Mouse (Mus musculus) limb, embryonic 10.5 days (tissue): ENCODE results near the gene Golga4. TPM values are rescaled to one million over a fixed set of nuclear protein-coding genes. Genes with fewer than 3 reads are reported as not detected.
A peak's percentile ranks its signal among the peaks of the same experiment; 100 is the strongest.

Source experiments
- DNase-seq: peaks from one replicate; pipeline ENCODE4 v3.0.0-alpha.2; 2017; ENCODE audit warnings: low spot score
- H3K27ac ChIP-seq: fragments of 300-500 bp; sonication (generic); 2 replicates; pipeline ENCODE4 v1.5.1; 2016; ENCODE audit warnings: mild to moderate bottlenecking
- H3K27me3 ChIP-seq: fragments of 300-500 bp; sonication (generic); 2 replicates; pipeline ENCODE4 v1.6.1; 2016; ENCODE audit warnings: low read depth, mild to moderate bottlenecking; ENCODE audit not compliant: poor library complexity, severe bottlenecking
- H3K36me3 ChIP-seq: fragments of 300-500 bp; sonication (generic); 2 replicates; pipeline ENCODE4 v1.6.1; 2016; ENCODE audit warnings: mild to moderate bottlenecking, moderate library complexity
- H3K4me1 ChIP-seq: fragments of 300-500 bp; sonication (generic); 2 replicates; pipeline ENCODE4 v1.6.1; 2016
- H3K4me3 ChIP-seq: fragments of 300-500 bp; sonication (generic); 2 replicates; pipeline ENCODE4 v1.5.1; 2016; ENCODE audit warnings: mild to moderate bottlenecking, moderate library complexity
- H3K9me3 ChIP-seq: fragments of 300-500 bp; sonication (generic); replicated peaks from 2 replicates; pipeline ENCODE4 v1.6.1; 2016; ENCODE audit warnings: mild to moderate bottlenecking
- WGBS: fragments of 180-500 bp; shearing (Covaris S2); methylation state at CpG from one replicate; pipeline ENCODE4 v1.1.7; 2016; 5-methylcytosine and 5-hydroxymethylcytosine counted together
- polyA plus RNA-seq: library from polyadenylated mRNA; unstranded; fragments of >200 nt; fragmentation: Nextera tagmentation; extraction: Ambion mirVana; gene quantifications from 2 replicates; pipeline ENCODE4 v1.2.1, GENCODE M21; 2016

Golga4 gene
- 36.8 and 49.6 TPM in 2 replicates for polyA plus RNA-seq

DNA sequence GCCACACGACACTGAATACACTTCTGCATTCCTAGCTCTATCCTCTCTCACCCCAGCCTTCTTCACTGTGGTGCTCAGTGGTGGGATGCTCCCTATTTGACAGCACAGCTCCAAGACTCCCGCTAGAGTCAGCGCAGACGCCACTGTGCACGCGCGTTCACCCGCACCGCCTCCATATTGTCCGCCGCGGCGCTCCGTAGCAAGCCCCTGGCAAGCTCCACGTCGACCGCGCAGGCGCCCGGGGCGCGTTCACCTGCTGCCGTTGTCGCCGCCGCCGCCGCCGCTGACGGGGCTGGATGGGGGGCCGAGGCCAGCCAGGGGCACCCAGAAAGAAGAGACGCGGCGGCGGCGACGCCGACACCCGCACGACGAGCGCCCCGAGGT is at the start of gene Golga4:
Gene Golga4, plus strand, starts transcription at position 248 of the 384 bp plus-strand sequence.
- H3K4me3 ChIP-seq, result peak within 1 kb of the TSS; percentile 97
- peaks cover 5% of the 10 kb centered on the region for H3K36me3 ChIP-seq
- H3K4me1 ChIP-seq, result peaks cover 32% of the 10 kb centered on the region
- H3K27me3 ChIP-seq, result no peaks in the 10 kb centered on the region
- H3K27ac ChIP-seq, result peak within 1 kb of the TSS; percentile 93
- peak; percentile 92 for DNase-seq
- WGBS, result under 1% methylated on average over 43 of the region's 43 CpGs
- H3K9me3 ChIP-seq, result no peaks in the 10 kb centered on the region

DNA sequence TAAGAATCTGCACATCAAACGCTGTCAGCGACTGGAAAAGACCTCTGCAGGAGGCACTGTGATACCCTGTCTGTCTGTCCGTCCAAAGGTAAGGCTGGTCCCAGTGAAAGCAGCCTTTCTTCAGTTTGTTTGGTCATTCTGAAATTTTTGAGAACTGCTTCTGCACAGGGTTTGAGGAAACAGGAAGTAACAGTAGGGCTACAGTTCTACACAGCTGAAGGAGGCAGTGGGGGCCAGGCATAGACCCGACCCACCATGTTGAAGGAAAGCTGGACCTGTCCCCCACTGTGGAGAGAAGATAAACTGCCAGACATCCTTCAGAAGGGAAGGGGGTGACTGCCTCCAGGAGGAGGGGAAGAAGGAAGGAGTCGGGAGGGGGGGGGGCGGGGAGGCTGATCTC is 49.7 kb upstream of the Golga4 start:
- no peak for DNase-seq
- H3K4me3 ChIP-seq, result no peak overlapping the region
- 40% methylated on average over 6 of the region's 6 CpGs for WGBS

DNA sequence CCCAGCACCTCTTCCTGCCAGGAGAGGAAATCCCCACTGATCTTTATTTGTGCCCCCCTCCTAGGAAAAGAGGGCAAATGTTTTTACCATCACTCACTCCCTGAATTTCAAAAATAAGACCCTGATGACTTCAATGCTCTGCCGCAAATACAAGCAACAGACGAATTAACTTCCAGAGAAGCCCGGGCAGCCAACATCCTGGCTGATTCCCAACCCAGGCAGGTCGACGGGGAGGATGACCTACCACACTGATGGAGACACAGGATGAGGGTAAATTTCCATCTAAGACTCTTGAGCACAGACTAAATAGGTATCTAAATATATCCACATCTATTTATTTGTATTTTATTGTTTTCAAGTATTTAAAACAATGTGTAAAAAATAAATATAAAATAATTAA is 48.0 kb upstream of the Golga4 start:
- peaks cover 8% of the 10 kb centered on the region; the same call in 1 of the 2 replicates for H3K27me3 ChIP-seq
- peaks cover 2% of the 10 kb centered on the region; the same call in 1 of the 2 replicates for H3K4me1 ChIP-seq
- H3K36me3 ChIP-seq, result no peaks in the 10 kb centered on the region
- no peak for DNase-seq
- no peak overlapping the region for H3K27ac ChIP-seq
- 6% methylated on average over 5 of the region's 5 CpGs for WGBS
- H3K9me3 ChIP-seq, result no peaks in the 10 kb centered on the region
- no peak overlapping the region for H3K4me3 ChIP-seq

More for the DNA sequence above, 49.7 kb upstream of the Golga4 start:
- Histone ChIP-seq H3K27me3 (0 out of 2 replicates have a peak, but pooled peaks cover 8% of the 10 kb centered on the region), H3K4me1 (peaks cover 2% of the 10 kb centered on the region; the same call in 1 of the 2 replicates), H3K36me3 (no peaks in the 10 kb centered on the region), H3K9me3 (no peaks in the 10 kb centered on the region), H3K27ac (no peak overlapping the region)

DNA sequence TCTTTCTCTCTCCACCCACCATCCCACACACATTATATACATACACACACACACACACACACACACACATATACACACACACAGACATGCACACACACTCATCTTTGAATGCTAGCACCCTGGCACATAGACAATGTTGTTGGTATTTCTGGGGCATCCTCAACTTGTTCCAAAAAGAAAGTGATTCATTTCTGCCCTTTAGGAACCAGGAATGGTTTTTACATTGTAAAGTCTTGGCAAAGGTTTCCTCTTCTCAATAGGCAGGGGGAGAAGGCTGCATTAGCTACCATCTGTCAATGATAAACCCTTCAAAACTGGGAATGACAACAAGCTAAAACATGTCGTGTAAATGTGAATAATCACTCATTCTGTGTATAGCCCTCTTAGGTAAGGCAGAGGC is 42.0 kb upstream of the Golga4 start:
- H3K9me3 ChIP-seq, result no peaks in the 10 kb centered on the region
- H3K36me3 ChIP-seq, result no peaks in the 10 kb centered on the region
- 85% methylated on average over 1 of the region's 1 CpGs for WGBS
- peaks cover 7% of the 10 kb centered on the region for H3K4me1 ChIP-seq
- peaks cover 32% of the 10 kb centered on the region for H3K27me3 ChIP-seq
- H3K4me3 ChIP-seq, result no peak overlapping the region
- no peak overlapping the region for H3K27ac ChIP-seq
- DNase-seq, result no peak

DNA sequence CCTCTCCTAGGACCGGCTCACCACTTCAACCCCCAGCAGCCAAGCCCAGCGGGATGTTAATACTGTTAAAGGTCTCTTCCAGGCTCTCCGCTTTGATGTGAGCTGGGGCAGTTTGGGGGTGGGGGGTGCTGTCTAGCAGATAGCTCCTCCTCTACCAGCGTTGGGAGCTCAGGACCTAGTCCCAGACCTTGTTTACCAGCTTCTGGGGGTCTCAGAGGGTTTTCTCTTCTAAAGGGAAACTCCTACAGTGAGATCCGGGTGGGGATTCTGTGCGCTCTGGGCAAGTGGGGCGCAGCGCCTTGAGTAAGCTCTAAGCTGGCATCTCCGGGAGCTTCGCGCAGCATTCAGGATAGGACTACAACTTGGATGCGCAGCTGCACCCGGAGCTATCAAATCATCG is 37.8 kb upstream of the Golga4 start:
- Histone ChIP-seq H3K9me3 (no peaks in the 10 kb centered on the region), H3K27ac (no peak overlapping the region), H3K36me3 (no peaks in the 10 kb centered on the region), H3K4me1 (peaks cover 19% of the 10 kb centered on the region), H3K4me3 (no peak overlapping the region), H3K27me3 (peaks cover 75% of the 10 kb centered on the region)
- DNase-seq, result no peak
- WGBS, result 2% methylated on average over 14 of the region's 14 CpGs

DNA sequence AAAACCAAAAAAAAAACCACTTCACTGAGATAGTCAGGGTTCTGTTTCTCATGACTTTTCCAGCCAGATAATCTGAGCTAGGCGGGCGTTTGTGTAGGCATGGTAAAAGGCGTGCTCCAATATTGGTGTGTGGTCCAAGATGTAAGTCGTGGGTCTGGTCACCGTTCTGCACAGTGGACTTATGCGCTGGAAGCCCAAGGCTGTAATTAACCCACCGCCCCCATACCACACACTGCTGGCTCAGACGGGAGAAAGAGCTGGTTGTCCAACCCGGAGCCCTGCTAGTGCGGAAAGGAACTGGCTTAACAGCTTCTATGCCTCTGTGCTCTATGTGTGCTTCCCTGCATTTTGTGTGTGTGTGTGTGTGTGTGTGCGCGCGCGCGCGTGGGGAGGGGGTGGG is 36.8 kb upstream of the Golga4 start:
- peaks cover 81% of the 10 kb centered on the region for H3K27me3 ChIP-seq
- no peak overlapping the region for H3K27ac ChIP-seq

DNA sequence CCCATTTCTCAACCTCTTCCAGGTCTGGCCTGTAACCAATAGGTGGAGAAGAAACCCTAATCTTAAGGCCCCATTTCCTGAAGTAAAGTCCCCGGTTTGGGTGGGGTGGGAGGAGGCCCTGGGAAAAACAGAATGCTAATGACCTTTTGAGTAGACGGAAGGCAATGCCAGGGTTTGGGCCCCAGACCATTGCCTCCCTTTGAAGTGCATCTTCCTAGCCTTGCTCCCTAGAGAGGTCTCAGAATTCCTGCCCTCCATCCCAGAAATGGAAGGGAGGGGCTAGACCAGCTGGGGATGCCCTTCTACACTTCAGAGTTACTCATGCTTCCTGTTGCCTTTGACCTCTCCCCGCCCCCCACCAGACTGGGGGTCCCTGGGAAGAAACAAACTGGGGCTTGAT is 34.8 kb upstream of the Golga4 start:
- 12% methylated on average over 3 of the region's 3 CpGs for WGBS
- peaks cover 93% of the 10 kb centered on the region for H3K27me3 ChIP-seq

More for the DNA sequence above, 36.8 kb upstream of the Golga4 start:
- H3K9me3 ChIP-seq, result no peaks in the 10 kb centered on the region
- H3K4me1 ChIP-seq, result peaks cover 19% of the 10 kb centered on the region
- no peak overlapping the region for H3K4me3 ChIP-seq
- no peak for DNase-seq
- 15% methylated on average over 16 of the region's 16 CpGs for WGBS
- no peaks in the 10 kb centered on the region for H3K36me3 ChIP-seq

DNA sequence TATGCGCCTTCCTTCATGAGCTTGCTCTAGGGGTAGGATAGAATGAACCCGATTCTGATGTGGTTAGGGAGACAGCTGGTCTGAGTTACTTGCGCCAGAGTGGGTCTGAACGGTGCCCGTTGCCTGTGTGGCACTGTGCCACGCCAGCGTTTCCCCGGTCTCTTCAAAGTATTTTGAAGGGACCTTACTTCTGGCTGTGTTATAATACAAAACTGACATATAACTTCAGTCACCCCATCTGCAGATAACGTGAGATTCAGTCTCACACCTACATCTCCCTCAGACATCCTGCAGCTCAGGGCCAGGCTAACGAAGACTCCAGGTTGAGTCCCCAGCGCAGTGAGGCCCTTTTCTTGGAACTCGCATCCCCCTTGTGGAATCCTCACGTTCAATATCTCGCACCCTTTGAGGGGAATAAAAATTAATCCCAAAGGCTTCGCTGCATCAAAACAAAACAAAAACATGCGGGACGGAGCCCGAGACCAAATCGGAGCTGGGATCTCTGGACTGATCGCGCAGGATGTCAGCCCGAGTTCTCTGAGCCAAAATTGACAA is 29.8 kb upstream of the Golga4 start:
- H3K9me3 ChIP-seq, result no peaks in the 10 kb centered on the region
- H3K27me3 ChIP-seq, result peaks cover 97% of the 10 kb centered on the region
- 1% methylated on average over 22 of the region's 22 CpGs for WGBS
- no peaks in the 10 kb centered on the region for H3K36me3 ChIP-seq
- H3K4me3 ChIP-seq, result peak overlapping the region; percentile 18
- no peak for DNase-seq
- no peak overlapping the region for H3K27ac ChIP-seq
- peaks cover 37% of the 10 kb centered on the region for H3K4me1 ChIP-seq

More for the DNA sequence above, 34.8 kb upstream of the Golga4 start:
- no peak overlapping the region for H3K27ac ChIP-seq
- no peak overlapping the region for H3K4me3 ChIP-seq
- H3K4me1 ChIP-seq, result peaks cover 19% of the 10 kb centered on the region
- H3K36me3 ChIP-seq, result no peaks in the 10 kb centered on the region
- no peak for DNase-seq
- no peaks in the 10 kb centered on the region for H3K9me3 ChIP-seq

DNA sequence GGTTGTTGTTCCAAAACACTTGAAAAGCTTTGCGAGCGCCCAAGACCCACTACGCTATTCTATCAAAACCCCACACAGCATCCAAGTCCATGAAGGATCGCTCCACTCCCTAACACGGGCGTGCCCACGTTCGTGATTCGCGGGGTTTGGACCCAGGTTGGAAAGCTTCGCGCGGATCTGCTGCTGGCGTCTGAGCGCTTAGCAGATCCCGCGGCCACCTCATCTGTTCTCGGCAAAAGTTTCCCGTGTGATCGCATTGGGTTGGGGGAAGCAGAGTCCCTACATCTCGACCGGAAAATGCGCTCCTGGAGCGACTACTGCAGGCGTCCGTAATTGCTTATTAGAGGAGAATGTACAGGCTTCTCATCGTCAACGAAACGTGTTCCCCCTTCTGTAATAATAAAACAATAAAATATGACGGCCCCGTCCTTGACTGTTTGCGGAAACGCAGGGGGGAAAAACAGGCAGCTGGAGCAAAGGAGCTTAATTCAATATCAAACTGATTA is 29.2 kb upstream of the Golga4 start:
- peak; percentile 68 for DNase-seq
- Histone ChIP-seq H3K9me3 (no peaks in the 10 kb centered on the region), H3K4me1 (peaks cover 34% of the 10 kb centered on the region), H3K36me3 (no peaks in the 10 kb centered on the region), H3K27ac (no peak overlapping the region), H3K27me3 (peaks cover 97% of the 10 kb centered on the region), H3K4me3 (peak overlapping the region; percentile 18)
- under 1% methylated on average over 33 of the region's 33 CpGs for WGBS

DNA sequence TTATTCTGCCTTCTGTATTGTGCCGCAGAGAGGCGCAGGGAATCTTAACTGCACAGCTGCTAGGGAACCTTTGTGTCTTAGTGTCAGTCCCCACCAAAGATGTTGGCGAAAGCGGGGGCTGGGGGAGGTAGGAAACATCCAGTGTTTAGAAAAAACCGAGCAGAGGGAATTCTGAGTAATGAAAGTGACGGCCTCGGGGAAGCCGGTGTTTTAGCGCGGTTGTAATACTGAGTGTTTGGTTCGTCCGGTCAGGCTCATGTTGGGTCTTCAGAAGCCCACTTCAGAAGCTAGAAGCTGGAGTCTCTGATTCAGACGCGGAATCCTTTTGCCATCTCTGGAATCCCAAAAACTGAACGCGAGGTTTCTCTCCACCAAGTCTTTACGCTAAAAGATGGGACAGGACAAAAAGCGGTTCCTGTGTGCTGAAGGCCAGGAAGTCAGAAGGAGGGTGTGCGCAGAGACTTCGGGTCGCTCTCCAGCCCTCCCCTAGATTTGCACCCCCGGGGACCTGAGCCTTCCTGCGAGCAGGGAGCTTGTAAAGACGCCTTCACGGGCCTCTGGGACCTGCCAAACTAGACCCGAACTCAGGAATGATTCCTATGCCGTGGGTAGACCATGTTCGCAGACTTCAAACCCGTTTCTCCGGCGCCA is 28.7 kb upstream of the Golga4 start:
- no peaks in the 10 kb centered on the region for H3K36me3 ChIP-seq

DNA sequence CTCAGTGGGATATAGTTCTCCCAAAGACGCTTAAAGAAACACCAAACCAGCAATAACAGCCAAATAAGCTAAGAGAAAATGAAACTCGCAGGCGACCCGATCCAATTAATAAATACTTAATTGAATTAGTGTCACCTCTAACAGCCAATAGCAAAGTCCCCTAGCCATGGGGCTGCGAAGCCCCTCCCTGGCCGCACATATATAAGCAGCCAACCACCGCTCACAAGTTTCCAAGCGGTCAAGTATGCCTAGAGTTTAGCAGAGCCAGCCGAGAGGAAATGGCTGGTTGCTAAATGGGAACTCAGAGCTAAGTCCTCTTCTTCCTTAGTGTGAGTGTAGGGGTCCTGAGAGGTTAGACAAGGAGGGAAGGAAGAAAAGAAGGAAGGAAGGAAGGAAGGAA is 28.1 kb upstream of the Golga4 start, which contains the start of gene Eomes:
Gene Eomes, plus strand, starts transcription at position 252 of the 400 bp plus-strand sequence.
- H3K36me3 ChIP-seq, result no peaks in the 10 kb centered on the region
- peak within 1 kb of the TSS; percentile 30; the same call in 1 of the 2 replicates for H3K27ac ChIP-seq
- DNase-seq, result no peak
- H3K4me3 ChIP-seq, result peak within 1 kb of the TSS; percentile 47
- H3K27me3 ChIP-seq, result peaks cover 97% of the 10 kb centered on the region
- no peaks in the 10 kb centered on the region for H3K9me3 ChIP-seq
- WGBS, result 1% methylated on average over 9 of the region's 9 CpGs
- H3K4me1 ChIP-seq, result peaks cover 34% of the 10 kb centered on the region

More for the DNA sequence above, 28.7 kb upstream of the Golga4 start:
- Histone ChIP-seq H3K27me3 (peaks cover 97% of the 10 kb centered on the region), H3K4me1 (peaks cover 34% of the 10 kb centered on the region), H3K4me3 (peak overlapping the region; percentile 23), H3K27ac (no peak overlapping the region), H3K9me3 (no peaks in the 10 kb centered on the region)
- under 1% methylated on average over 31 of the region's 31 CpGs for WGBS
- peak; percentile 63 for DNase-seq

DNA sequence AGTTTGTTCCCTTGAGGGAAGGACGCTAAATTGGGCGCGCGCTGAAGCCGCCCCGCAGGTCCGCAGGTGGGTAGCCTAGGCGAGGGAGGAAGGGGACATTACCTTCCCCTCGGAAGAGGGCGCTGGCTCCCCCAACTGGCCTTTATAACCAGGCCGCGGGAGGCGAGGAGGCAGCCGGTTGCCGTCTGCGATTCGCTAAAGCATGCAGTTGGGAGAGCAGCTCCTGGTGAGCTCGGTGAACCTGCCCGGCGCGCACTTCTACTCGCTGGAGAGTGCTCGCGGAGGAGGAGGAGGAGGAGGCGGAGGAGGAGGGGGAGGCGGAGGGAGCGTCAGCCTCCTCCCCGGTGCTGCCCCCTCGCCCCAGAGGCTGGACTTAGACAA is 27.6 kb upstream of the Golga4 start:
- WGBS, result under 1% methylated on average over 24 of the region's 29 CpGs
- Histone ChIP-seq H3K4me3 (peak overlapping the region; percentile 47), H3K9me3 (no peaks in the 10 kb centered on the region), H3K27me3 (peaks cover 98% of the 10 kb centered on the region), H3K27ac (no peak overlapping the region), H3K4me1 (peaks cover 34% of the 10 kb centered on the region), H3K36me3 (no peaks in the 10 kb centered on the region)
- DNase-seq, result no peak

DNA sequence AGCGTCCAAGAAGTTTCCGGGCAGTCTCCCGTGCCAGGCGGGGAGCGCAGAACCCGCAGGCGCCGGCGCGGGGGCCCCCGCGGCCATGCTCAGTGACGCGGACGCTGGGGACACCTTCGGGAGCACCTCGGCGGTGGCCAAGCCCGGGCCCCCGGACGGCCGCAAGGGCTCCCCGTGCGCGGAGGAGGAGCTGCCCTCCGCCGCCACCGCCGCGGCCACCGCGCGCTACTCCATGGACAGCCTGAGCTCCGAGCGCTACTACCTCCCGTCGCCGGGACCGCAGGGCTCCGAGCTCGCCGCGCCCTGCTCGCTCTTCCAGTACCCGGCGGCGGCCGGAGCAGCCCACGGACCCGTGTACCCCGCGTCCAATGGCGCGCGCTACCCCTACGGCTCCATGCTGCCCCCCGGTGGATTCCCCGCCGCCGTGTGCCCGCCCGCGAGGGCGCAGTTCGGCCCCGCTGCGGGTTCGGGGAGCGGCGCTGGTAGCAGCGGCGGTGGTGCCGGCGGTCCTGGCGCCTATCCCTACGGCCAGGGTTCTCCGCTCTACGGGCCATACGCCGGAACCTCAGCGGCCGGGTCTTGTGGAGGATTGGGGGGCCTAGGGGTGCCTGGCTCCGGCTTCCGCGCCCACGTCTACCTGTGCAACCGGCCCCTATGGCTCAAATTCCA is 27.1 kb upstream of the Golga4 start:
- H3K27ac ChIP-seq, result peak overlapping the region; percentile 30; the same call in 1 of the 2 replicates
- H3K27me3 ChIP-seq, result peaks cover 100% of the 10 kb centered on the region
- peaks cover 34% of the 10 kb centered on the region for H3K4me1 ChIP-seq
- under 1% methylated on average over 87 of the region's 87 CpGs for WGBS
- no peaks in the 10 kb centered on the region for H3K9me3 ChIP-seq
- DNase-seq, result peak; percentile 71
- H3K36me3 ChIP-seq, result no peaks in the 10 kb centered on the region
- H3K4me3 ChIP-seq, result peak overlapping the region; percentile 47
